Mouse (Mus musculus): ENCODE data around the gene Fgfr1op2. TPM values are rescaled to one million over a fixed set of nuclear protein-coding genes. Genes with fewer than 3 reads are reported as not detected.
A peak's percentile ranks its signal among the peaks of the same experiment; 100 is the strongest.

The Fgfr1op2 gene
- polyA plus RNA-seq, 1 experiment from 2014 or later, result 95.4 TPM

DNA sequence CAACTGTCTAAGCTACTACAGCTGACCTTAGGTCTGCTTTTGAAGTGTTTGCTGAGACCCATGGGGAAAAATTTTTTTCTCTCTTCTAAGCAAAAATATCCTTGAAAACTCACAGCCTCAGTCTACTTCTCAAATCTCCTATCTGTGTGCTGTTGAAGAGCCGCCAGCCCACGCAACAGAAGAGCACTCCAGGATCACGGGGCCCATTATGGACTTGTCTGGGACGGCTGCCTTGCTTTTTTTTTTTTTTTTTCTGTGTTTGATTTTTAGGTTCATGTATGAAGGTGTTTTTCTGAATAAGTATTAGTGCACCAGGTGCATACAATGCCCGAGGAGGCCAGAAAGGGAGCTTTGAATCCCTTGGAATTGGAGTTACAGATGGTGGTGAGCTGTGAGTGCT is 59.5 kb downstream of the Fgfr1op2 start:
- WGBS, result 86% methylated on average over 5 of the region's 5 CpGs
- Histone ChIP-seq H3K4me2 (ENCODE audit: low read length) (no peak overlapping the region), H3K27ac (no peak overlapping the region), H3K4me1 (replicated peaks; ENCODE audit: insufficient read depth, low read length) (peaks cover 5% of the 10 kb centered on the region; the same call in 1 of the 2 replicates), H3K9me3 (replicated peaks; ENCODE audit: low read length) (no peaks in the 10 kb centered on the region), H3K27me3 (ENCODE audit: insufficient read depth, low read length) (no peaks in the 10 kb centered on the region), H3K36me3 (ENCODE audit: insufficient read depth, low read length) (no peaks in the 10 kb centered on the region), H3K4me3 (replicated peaks; ENCODE audit: low read depth, low read length) (no peak overlapping the region), H3K9ac (ENCODE audit: low read depth, low read length) (no peak overlapping the region)
- DNase-seq (ENCODE audit: low spot score) (no peak), ATAC-seq (replicated peaks; ENCODE audit: low FRiP score, low read depth) (no peak)
- TF ChIP-seq CTCF (IDR thresholded peaks at IDR 0.05; ENCODE audit: low read depth), result no peak

DNA sequence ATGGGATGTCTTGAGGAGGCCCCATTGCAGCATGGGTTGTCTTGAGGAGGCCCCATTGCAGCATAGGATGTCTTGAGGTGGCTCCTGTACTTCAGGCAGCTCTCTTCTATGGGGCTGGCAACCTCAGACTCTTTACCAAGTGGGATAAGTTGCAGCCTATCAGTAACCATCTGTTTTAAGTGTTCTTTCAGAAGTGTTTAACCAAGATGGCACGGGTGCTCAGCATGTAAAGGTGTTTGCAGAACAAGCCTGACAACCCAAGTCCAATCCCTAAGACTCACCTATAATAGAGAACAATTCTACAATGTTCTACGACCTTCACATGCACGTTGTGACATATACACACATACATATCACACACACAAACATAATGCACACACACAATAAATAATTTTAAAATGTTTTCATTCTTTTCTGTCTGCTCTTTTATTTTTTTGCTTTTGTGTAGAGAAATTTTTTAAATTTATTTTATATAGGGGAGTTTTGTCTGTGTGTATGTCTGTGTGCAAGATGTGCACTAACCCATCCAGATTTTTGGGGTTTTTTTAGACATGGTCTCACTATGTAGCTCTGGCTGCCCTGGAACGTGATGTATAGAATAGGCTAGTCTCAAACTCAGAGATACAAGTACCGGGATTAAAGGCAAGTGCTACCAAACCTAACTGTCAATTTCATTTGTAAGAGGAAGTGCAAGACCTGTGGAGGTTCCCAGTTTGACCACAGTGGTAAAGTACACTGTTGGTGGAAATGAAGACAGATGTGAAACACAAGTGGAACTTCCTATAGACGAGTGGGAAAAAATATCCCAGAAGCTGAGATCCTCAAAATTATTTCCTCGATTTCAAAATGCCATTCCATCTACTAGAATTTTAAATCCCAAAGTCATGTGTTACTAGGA is 63.3 kb downstream of the Fgfr1op2 start:
- Histone ChIP-seq H3K36me3 (ENCODE audit: insufficient read depth, low read length) (no peaks in the 10 kb centered on the region), H3K4me1 (replicated peaks; ENCODE audit: insufficient read depth, low read length) (peaks cover 3% of the 10 kb centered on the region; the same call in 1 of the 2 replicates), H3K9me3 (replicated peaks; ENCODE audit: low read length) (no peaks in the 10 kb centered on the region), H3K27me3 (ENCODE audit: insufficient read depth, low read length) (no peaks in the 10 kb centered on the region), H3K9ac (ENCODE audit: low read depth, low read length) (no peak overlapping the region), H3K4me3 (replicated peaks; ENCODE audit: low read depth, low read length) (no peak overlapping the region), H3K4me2 (ENCODE audit: low read length) (no peak overlapping the region), H3K27ac (no peak overlapping the region)
- ATAC-seq (replicated peaks; ENCODE audit: low FRiP score, low read depth) (no peak), DNase-seq (ENCODE audit: low spot score) (no peak)
- TF ChIP-seq CTCF (IDR thresholded peaks at IDR 0.05; ENCODE audit: low read depth), result no peak
- WGBS, result 89% methylated on average over 7 of the region's 7 CpGs

- Histone ChIP-seq H3K4me1 (replicated peaks; ENCODE audit: insufficient read depth, low read length) (peaks cover 3% of the 10 kb centered on the region; the same call in 1 of the 2 replicates), H3K4me3 (replicated peaks; ENCODE audit: low read depth, low read length) (no peak overlapping the region), H3K27me3 (ENCODE audit: insufficient read depth, low read length) (no peaks in the 10 kb centered on the region), H3K4me2 (ENCODE audit: low read length) (no peak overlapping the region), H3K9me3 (replicated peaks; ENCODE audit: low read length) (no peaks in the 10 kb centered on the region), H3K36me3 (ENCODE audit: insufficient read depth, low read length) (no peaks in the 10 kb centered on the region), H3K27ac (no peak overlapping the region), H3K9ac (ENCODE audit: low read depth, low read length) (no peak overlapping the region)
- ATAC-seq (replicated peaks; ENCODE audit: low FRiP score, low read depth) (no peak), DNase-seq (ENCODE audit: low spot score) (no peak)
- WGBS, result 72% methylated on average over 6 of the region's 6 CpGs
- TF ChIP-seq CTCF (IDR thresholded peaks at IDR 0.05; ENCODE audit: low read depth), result no peak
Measured at GRCm38 (mm10) chr6:146640991-146641390, 64.0 kb downstream of the Fgfr1op2 start.

DNA sequence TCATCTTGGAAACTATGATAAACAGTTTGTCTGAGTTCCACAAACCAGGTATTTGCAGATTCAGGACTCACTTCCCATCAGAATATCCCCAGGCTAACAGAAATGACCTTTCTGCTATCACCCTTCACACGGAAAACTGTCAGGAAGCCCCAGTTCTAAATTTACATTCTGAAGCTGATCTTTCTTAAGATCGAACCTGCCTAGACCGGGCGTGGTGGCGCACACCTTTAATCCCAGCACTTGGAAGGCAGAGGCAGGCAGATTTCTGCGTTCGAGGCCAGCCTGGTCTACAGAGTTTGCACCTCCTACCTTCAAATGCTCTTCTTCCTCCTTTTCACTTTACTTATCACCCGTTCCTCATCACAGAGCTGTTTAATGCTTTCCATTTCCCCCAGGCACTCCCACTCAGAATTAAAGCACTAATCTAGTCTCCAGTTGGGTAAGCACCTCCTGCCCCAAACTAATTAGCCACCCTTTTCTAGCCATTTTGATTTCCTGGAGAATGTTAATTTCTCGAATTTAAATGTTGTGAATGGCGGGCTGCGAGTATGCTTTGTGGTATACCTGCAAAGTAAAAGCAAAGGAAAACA is 64.7 kb downstream of the Fgfr1op2 start:
- Histone ChIP-seq H3K27ac (no peak overlapping the region), H3K9ac (ENCODE audit: low read depth, low read length) (peak overlapping the region; percentile 52; the same call in 1 of the 2 replicates), H3K27me3 (ENCODE audit: insufficient read depth, low read length) (no peaks in the 10 kb centered on the region), H3K9me3 (replicated peaks; ENCODE audit: low read length) (no peaks in the 10 kb centered on the region), H3K36me3 (ENCODE audit: insufficient read depth, low read length) (no peaks in the 10 kb centered on the region), H3K4me3 (replicated peaks; ENCODE audit: low read depth, low read length) (peak overlapping the region; percentile 86), H3K4me2 (ENCODE audit: low read length) (peak overlapping the region; percentile 85), H3K4me1 (replicated peaks; ENCODE audit: insufficient read depth, low read length) (peaks cover 3% of the 10 kb centered on the region; the same call in 1 of the 2 replicates)
- 63% methylated on average over 11 of the region's 11 CpGs for WGBS
- no peak for DNase-seq (ENCODE audit: low spot score)
- TF ChIP-seq CTCF (IDR thresholded peaks at IDR 0.05; ENCODE audit: low read depth), result no peak
- no peak for ATAC-seq (replicated peaks; ENCODE audit: low FRiP score, low read depth)

DNA sequence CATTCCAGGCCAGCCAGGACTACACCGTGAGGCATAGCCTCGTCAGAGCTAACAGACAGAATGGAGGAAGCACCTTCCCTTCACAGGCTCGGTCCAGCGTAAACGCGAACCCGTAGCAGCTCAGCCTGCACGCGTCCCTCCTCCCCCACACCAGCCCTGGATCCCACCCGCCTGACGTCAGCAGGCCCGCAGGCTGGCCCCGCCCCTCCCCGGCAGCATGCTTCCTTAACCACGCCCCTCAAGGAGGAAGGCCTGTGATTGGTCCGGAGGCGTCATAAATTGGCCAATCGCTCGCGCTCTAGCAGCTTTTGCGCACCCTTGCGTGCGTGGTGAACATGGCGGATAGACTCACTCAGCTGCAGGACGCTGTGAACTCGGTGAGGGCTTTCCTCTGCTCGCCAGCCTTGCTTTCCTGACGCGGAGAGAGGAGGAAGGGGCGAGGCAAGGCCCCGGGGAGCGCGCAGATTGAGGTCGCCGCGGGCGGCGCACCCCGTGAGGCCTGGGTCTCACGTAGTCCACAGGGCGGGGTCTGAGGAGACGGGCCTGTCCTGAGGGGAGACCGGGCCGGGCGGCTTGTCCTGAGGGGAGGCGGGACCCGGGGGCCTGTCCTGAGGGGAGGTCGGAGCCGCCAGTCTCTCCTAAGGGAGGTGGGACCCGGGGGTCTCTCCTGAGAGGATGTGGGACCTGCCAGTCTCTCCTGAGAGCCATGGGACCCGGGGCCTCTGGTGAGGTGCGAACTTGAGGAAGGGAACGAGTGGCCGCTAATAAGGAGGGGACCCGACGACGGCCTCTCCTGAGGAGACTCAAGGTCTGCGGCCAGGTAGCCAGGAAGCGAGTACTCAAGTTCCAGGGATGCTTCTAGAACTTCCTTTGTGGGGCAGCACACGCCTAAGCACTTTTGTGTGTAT is 65.5 kb downstream of the Fgfr1op2 start, which contains the start of the genes Med21 and Tm7sf3:
TSS of gene Med21 (plus strand) at position 272 of the 908 bp plus-strand sequence.
TSS of gene Tm7sf3 (minus strand) at position 549 of the 908 bp plus-strand sequence.
- Histone ChIP-seq H3K27me3 (ENCODE audit: insufficient read depth, low read length) (no peaks in the 10 kb centered on the region), H3K4me2 (ENCODE audit: low read length) (peak within 1 kb of the TSS; percentile 85), H3K9ac (ENCODE audit: low read depth, low read length) (peak within 1 kb of the TSS; percentile 94), H3K4me1 (replicated peaks; ENCODE audit: insufficient read depth, low read length) (peaks cover 3% of the 10 kb centered on the region; the same call in 1 of the 2 replicates), H3K9me3 (replicated peaks; ENCODE audit: low read length) (no peaks in the 10 kb centered on the region), H3K27ac (peak within 1 kb of the TSS; percentile 96), H3K36me3 (ENCODE audit: insufficient read depth, low read length) (no peaks in the 10 kb centered on the region), H3K4me3 (replicated peaks; ENCODE audit: low read depth, low read length) (peak within 1 kb of the TSS; percentile 86)
- WGBS, result 1% methylated on average over 58 of the region's 60 CpGs
- DNase-seq (ENCODE audit: low spot score), result peak; percentile 99
- TF ChIP-seq CTCF (IDR thresholded peaks at IDR 0.05; ENCODE audit: low read depth), result peak; percentile 35; the same call in 1 of the 2 replicates
- peak; percentile 95 for ATAC-seq (replicated peaks; ENCODE audit: low FRiP score, low read depth)

All from kidney, postnatal 0 days (tissue).